Mouse (Mus musculus) lung, postnatal 0 days (tissue): ENCODE results near the gene Rrp15. TPM values are rescaled to one million over a fixed set of nuclear protein-coding genes. Genes with fewer than 3 reads are reported as not detected.
A peak's percentile ranks its signal among the peaks of the same experiment; 100 is the strongest.

ENCODE experiments used
- ATAC-seq: fragments of 200-750 bp; cut with Nextera tagmentation; 2 replicates; pipeline ENCODE4 v1.8.0; 2017; ENCODE audit warnings: moderate library complexity
- DNase-seq: peaks from one replicate; pipeline ENCODE4 v3.0.0-alpha.2; 2016; ENCODE audit warnings: low spot score
- H3K27ac ChIP-seq: fragments of 300-500 bp; sonication (generic); 2 replicates; pipeline ENCODE4 v1.5.1; 2014; ENCODE audit warnings: antibody characterized with exemption, mild to moderate bottlenecking, low read length, mixed read lengths
- H3K27me3 ChIP-seq: fragments of 300-500 bp; sonication (generic); replicated peaks from 2 replicates; pipeline ENCODE4 v1.6.1; 2014; ENCODE audit warnings: low read length, mixed read lengths; ENCODE audit not compliant: insufficient read depth
- H3K36me3 ChIP-seq: fragments of 300-500 bp; sonication (generic); 2 replicates; pipeline ENCODE4 v1.6.1; 2014; ENCODE audit warnings: low read length, mixed read lengths; ENCODE audit not compliant: insufficient read depth
- H3K4me1 ChIP-seq: fragments of 300-500 bp; sonication (generic); 2 replicates; pipeline ENCODE4 v1.6.1; 2014; ENCODE audit warnings: antibody characterized with exemption, low read depth, low read length, mixed read lengths; ENCODE audit not compliant: insufficient read depth
- H3K4me2 ChIP-seq: fragments of 300-500 bp; sonication (generic); replicated peaks from 2 replicates; pipeline ENCODE4 v1.6.1; 2014; ENCODE audit warnings: low read depth, mild to moderate bottlenecking, low read length, moderate library complexity, mixed read lengths
- H3K4me3 ChIP-seq: fragments of 300-500 bp; sonication (generic); 2 replicates; pipeline ENCODE4 v1.5.1; 2014; ENCODE audit warnings: low read depth, low read length
- H3K9ac ChIP-seq: fragments of 300-500 bp; sonication (generic); replicated peaks from 2 replicates; pipeline ENCODE4 v1.6.1; 2014; ENCODE audit warnings: low read depth, mild to moderate bottlenecking
- H3K9me3 ChIP-seq: fragments of 300-500 bp; sonication (generic); 2 replicates; pipeline ENCODE4 v1.6.1; 2016; ENCODE audit warnings: low read length, mixed read lengths
- CTCF ChIP-seq: IDR thresholded peaks from 2 replicates; pipeline ENCODE4 v1.5.1; 2016; ENCODE audit warnings: antibody characterized with exemption, mild to moderate bottlenecking
- EP300 ChIP-seq: IDR thresholded peaks from 2 replicates; pipeline ENCODE4 v1.6.1; 2016; ENCODE audit warnings: antibody characterized with exemption, mild to moderate bottlenecking, control low read depth
- WGBS: fragments of 180-500 bp; shearing (Covaris S2); extraction: QIAGEN DNeasy Blood & Tissue Kit; methylation state at CpG from one replicate; pipeline ENCODE4 v1.1.7; 2014; 5-methylcytosine and 5-hydroxymethylcytosine counted together
- polyA plus RNA-seq: library from polyadenylated mRNA; unstranded; fragments of >200 nt; fragmentation: Nextera tagmentation; extraction: Ambion mirVana; gene quantifications from 2 replicates; pipeline ENCODE4 v1.2.1, GENCODE M21; 2015

The Rrp15 gene
- polyA plus RNA-seq, 1 experiment from 2014 or later, result 21.8 TPM

DNA sequence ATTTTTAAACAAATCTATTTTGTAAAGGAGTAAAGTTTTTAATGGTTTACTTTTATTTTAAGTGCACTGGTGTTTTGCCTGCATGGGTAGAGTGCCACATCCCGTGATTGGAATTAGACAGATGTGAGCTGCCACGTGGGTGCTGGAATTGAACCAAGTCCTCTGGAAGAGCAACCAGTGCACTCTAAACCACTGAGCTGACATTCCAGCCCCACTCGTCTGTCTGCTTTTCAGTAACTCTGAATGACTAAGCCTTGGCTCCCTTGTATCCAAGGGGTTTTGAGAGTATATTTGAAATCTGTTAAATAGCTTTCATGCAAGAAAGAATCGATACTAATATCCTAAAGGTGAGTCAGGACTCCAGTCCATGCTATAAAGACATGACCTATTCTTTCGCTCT lies 30.3 kb downstream of the Rrp15 start:
- DNase-seq (no peak), ATAC-seq (no peak)
- no peak overlapping the region for H3K4me2 ChIP-seq
- no peak for TF ChIP-seq EP300
- no peak for TF ChIP-seq CTCF
- no peak overlapping the region for H3K9ac ChIP-seq
- WGBS, result 48% methylated on average over 5 of the region's 5 CpGs
- H3K27ac ChIP-seq, result no peak overlapping the region
- no peaks in the 10 kb centered on the region for H3K36me3 ChIP-seq
- H3K27me3 ChIP-seq, result no peaks in the 10 kb centered on the region
- H3K4me1 ChIP-seq, result no peaks in the 10 kb centered on the region
- H3K4me3 ChIP-seq, result no peak overlapping the region
- no peaks in the 10 kb centered on the region for H3K9me3 ChIP-seq

DNA sequence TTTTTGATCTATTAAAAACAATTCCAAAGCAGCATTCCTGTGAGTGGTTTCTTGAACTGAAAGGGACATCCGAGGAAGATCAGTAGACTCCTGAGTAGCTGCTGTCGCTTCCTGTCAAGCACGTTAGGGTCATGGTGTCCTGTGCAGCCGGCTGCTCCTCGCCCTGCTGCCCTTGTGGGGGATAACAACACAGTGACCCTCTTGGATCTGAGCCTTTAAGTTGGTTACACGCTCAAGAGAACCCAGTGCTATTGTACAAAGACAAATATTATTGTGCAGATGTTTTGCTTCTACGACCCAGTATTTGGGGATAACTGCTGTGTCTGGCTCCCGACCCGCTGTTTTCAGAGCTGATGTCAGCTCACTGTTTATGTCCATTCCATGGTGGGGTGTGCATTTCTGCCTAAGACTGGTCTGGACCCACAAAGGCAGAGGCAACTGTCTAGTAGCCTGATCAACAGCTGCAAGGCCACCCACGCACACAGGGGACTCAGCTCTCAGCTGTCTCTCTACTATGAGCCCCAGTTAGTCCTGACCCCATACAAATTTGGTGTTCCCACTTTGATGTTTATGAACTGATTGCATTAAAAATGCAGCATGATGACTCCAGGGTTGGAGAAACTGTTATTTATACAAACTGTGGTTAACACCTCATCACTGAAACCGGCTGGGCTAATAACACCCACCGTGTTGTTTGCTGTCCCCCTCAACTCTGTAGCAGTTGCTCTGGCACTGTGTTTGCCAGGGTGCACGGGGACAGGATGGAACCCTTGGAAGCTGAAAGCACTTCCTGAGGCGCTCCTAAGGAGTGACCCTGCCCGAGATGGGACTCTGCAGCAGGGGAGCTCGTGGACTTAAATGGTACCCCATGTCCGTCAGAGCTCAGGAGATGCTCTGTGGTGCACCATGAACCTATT lies 33.9 kb downstream of the Rrp15 start:
- WGBS, result 59% methylated on average over 17 of the region's 17 CpGs
- no peaks in the 10 kb centered on the region for H3K27me3 ChIP-seq
- TF ChIP-seq CTCF (peak; percentile 1; the same call in 1 of the 2 replicates), EP300 (no peak)
- DNase-seq (peak; percentile 48), ATAC-seq (peak; percentile 86)
- H3K9ac ChIP-seq, result no peak overlapping the region
- no peaks in the 10 kb centered on the region for H3K36me3 ChIP-seq
- no peak overlapping the region for H3K27ac ChIP-seq
- no peak overlapping the region for H3K4me2 ChIP-seq
- H3K9me3 ChIP-seq, result no peaks in the 10 kb centered on the region
- H3K4me3 ChIP-seq, result no peak overlapping the region
- H3K4me1 ChIP-seq, result no peaks in the 10 kb centered on the region

DNA sequence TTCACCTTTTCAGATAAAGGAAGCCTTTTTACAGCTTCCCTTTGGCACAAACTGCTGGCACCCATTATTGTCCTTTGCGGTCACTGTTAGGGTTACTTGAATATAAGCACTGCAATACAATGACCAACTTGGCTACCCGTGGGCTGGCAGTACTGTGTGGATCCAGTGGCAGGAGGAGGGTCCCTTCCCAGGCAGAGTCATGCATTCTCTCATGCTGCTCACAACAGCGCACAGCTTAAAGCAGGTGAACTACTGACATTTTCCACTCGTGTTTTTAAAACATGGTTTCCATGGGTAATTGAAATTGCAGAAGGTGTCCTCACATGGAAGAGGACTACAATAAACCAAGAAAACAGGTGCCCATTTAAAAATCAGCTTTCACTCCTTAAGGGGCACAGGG lies 34.9 kb downstream of the Rrp15 start:
- no peak overlapping the region for H3K4me2 ChIP-seq
- ATAC-seq (no peak), DNase-seq (no peak)
- H3K27ac ChIP-seq, result no peak overlapping the region
- TF ChIP-seq EP300 (no peak), CTCF (no peak)
- WGBS, result 86% methylated on average over 4 of the region's 4 CpGs
- no peaks in the 10 kb centered on the region for H3K36me3 ChIP-seq
- no peaks in the 10 kb centered on the region for H3K27me3 ChIP-seq
- H3K9me3 ChIP-seq, result no peaks in the 10 kb centered on the region
- no peak overlapping the region for H3K4me3 ChIP-seq
- H3K4me1 ChIP-seq, result no peaks in the 10 kb centered on the region
- no peak overlapping the region for H3K9ac ChIP-seq

DNA sequence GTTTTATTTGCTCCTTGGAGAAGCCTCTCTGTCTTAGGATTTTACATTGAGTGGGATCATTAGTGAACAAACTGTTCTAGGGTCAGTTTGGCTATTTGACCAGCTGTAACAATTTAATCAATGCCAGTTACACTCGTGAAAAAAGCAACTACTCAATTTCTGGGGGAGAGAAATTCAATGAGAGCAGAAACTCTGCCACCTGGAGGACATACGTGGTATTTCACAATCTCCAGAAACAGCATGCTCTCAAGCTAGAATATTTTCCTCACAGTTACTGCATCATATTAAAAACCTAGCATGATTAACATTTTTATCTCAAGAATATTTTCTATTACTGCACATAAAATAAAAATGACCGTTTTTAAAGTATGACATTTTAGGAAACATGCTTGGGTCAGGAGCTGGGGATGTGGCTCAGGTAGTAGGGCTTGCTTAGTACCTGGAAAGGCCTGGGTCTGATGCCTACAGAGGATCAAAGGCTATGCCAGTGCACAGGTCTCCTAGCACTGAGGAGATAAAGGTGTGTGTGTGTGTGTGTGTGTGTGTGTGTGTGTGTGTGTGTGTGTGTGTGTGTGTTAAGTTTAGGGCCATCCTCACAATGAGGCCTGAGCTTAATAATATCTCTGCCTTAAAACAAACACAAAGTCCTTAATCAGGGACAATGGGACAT lies 36.2 kb downstream of the Rrp15 start:
- peak; percentile 67 for DNase-seq

DNA sequence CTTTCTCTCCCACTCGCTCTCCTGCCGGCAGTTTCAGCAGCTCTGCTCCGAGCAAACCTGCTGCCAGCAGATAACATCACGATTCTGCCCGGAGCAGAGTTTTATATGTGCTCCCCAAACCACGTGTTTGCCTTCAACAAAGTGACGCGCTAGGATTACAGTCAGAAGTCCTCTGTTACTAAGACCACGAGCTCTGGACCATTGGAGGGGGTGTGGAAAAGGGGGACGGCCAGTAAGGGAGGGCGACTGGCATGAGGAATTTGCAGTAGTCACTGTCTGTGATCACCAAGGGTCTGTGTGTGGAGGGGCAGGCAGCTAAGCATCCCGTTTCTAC lies 43.3 kb downstream of the Rrp15 start, which contains the start of gene Tgfb2:
Gene Tgfb2, minus strand, starts transcription at position 75 of the 334 bp plus-strand sequence.
- H3K9me3 ChIP-seq, result no peaks in the 10 kb centered on the region
- H3K27ac ChIP-seq, result peak within 1 kb of the TSS; percentile 77
- TF ChIP-seq EP300, result no peak
- TF ChIP-seq CTCF, result no peak
- peak within 1 kb of the TSS; percentile 67 for H3K4me3 ChIP-seq
- 2% methylated on average over 12 of the region's 12 CpGs for WGBS
- H3K36me3 ChIP-seq, result no peaks in the 10 kb centered on the region
- peak within 1 kb of the TSS; percentile 87 for H3K4me2 ChIP-seq
- H3K4me1 ChIP-seq, result peaks cover 7% of the 10 kb centered on the region; the same call in 1 of the 2 replicates
- H3K27me3 ChIP-seq, result no peaks in the 10 kb centered on the region
- H3K9ac ChIP-seq, result peak within 1 kb of the TSS; percentile 62
- ATAC-seq (peak; percentile 19), DNase-seq (peak; percentile 51)

More for the DNA sequence above, 36.2 kb downstream of the Rrp15 start:
- TF ChIP-seq CTCF (peak; percentile 83), EP300 (peak; percentile 21; the same call in 1 of the 2 replicates)
- ATAC-seq, result no peak
- Histone ChIP-seq H3K9ac (no peak overlapping the region), H3K4me2 (no peak overlapping the region), H3K4me1 (no peaks in the 10 kb centered on the region), H3K36me3 (no peaks in the 10 kb centered on the region), H3K4me3 (no peak overlapping the region), H3K27me3 (no peaks in the 10 kb centered on the region), H3K9me3 (no peaks in the 10 kb centered on the region), H3K27ac (no peak overlapping the region)
- WGBS, result under 1% methylated on average over 3 of the region's 3 CpGs

DNA sequence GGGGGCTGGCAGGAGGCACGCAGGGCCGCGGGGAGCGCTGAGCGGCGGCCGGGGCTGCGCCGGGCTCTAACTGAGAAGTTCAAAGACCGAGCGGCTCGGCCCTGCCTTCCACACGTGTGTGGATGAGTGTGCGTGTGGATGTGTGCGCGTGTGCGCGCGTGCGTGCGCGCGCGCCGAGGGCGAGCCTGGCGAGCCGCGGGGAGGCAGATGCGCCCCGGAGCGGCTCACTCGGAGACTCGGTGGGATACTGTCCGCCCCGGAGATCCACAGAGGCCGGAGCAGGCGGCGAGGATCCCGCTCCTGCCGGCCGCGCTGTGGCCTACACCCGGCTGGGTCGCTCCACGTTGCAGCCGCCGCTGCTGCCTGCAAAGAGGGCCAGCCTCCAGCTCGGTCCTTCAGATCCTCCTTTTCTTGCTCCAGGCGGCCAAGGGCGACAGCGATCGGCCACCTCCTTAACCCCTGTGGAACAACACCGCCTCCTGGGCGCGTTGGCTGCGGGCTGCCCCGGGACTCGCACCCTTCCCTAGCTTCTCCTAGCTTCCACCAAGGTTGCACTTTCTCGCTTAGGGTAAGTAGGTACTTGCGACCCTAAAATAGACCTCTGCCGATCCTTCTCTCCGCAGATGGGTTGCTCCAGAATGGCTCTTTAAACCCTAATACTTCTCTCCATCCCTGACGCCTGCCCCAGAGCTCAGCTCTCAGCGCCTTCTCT lies 43.8 kb downstream of the Rrp15 start:
- Histone ChIP-seq H3K27me3 (no peaks in the 10 kb centered on the region), H3K36me3 (no peaks in the 10 kb centered on the region), H3K9ac (peak overlapping the region; percentile 62), H3K9me3 (no peaks in the 10 kb centered on the region), H3K4me3 (peak overlapping the region; percentile 67), H3K4me1 (peaks cover 10% of the 10 kb centered on the region; the same call in 1 of the 2 replicates), H3K27ac (peak overlapping the region; percentile 77), H3K4me2 (peak overlapping the region; percentile 87)
- DNase-seq (peak; percentile 84), ATAC-seq (peak; percentile 86)
- under 1% methylated on average over 40 of the region's 65 CpGs for WGBS
- TF ChIP-seq CTCF (peak; percentile 49), EP300 (no peak)
